In the genomic region with DNA sequence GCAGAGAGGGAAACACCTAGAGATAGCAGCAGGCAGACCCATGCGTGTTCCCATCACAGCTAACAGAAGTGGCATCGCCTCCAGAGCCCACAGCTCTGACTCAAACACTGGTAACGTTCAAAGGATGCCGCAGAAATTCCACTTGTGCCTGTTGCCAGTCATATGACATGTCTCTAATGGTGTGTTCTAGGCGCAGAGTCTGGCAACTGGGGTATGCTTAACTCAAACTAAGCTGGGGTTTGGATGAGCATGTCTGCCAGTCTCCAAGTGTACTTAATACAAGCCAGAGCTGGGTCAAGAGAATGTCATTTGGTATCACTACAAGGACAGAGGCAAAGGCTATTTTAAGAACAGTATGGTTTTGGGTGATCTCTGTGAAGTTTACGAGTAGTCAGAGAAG, we compare ENCODE assay signal across 13 mouse cellular contexts.
A peak's percentile ranks its signal among the peaks of the same experiment; 100 is the strongest.
DNase-seq lines count a peak whose midpoint lies in the region; ATAC-seq lines count a peak whose summit lies in the region.
"Had no signal": no experiment of that assay in that cellular context is flagged by ENCODE, and none has a peak within 500 bp of the region (broad histone marks: within the 10 kb centered on the region; RNA-seq: fewer than 3 reads in every experiment).

No protein-coding gene starts in this region.

- H3K4me2 ChIP-seq in embryonic facial prominence, embryonic 13.5 days, result no peak overlapping the region

- H3K9ac ChIP-seq in embryonic facial prominence, embryonic 13.5 days, result no peak overlapping the region

- DNase-seq in embryonic facial prominence, embryonic 10.5 days (ENCODE audit: low spot score), result no peak
- peak; percentile 8 for DNase-seq in right cerebral cortex, adult 18-20 months
- DNase-seq in right cerebral cortex, adult 2 months (ENCODE audit: low spot score in 2 of 2), result no peak
- DNase-seq in heart, postnatal 36 days, result peak; percentile 19 to 32
- no peak for DNase-seq in lung, postnatal 36 days
- DNase-seq in thymus, postnatal 0 days (ENCODE audit: low spot score), result no peak
- no peak for DNase-seq in Muller cell, postnatal 12 days (ENCODE audit: inconsistent ontology term)
- DNase-seq: cerebellum, adult 2 months; thymus, adult 2 months had no signal

- intact Hi-C loops in heart, postnatal 36 days (cut with DNase I), result no loop called here

- no peaks in the 10 kb centered on the region for H3K9me3 ChIP-seq in embryonic facial prominence, embryonic 13.5 days
- no peaks in the 10 kb centered on the region for H3K9me3 ChIP-seq in embryonic facial prominence, embryonic 10.5 days
- H3K9me3 ChIP-seq: megakaryocyte, embryonic 14.5 days had no signal

- 60% methylated on average over 6 of the region's 6 CpGs for WGBS in embryonic facial prominence, embryonic 13.5 days
- 87% methylated on average over 6 of the region's 6 CpGs for WGBS in embryonic facial prominence, embryonic 10.5 days

- H3K4me3 ChIP-seq in embryonic facial prominence, embryonic 13.5 days, result no peak overlapping the region
- no peak overlapping the region for H3K4me3 ChIP-seq in embryonic facial prominence, embryonic 10.5 days
- H3K4me3 ChIP-seq: megakaryocyte, embryonic 14.5 days had no signal

- H3K27me3 ChIP-seq in embryonic facial prominence, embryonic 13.5 days, result no peaks in the 10 kb centered on the region
- no peaks in the 10 kb centered on the region for H3K27me3 ChIP-seq in embryonic facial prominence, embryonic 10.5 days (replicated peaks; ENCODE audit: low read depth, poor library complexity, severe bottlenecking)
- H3K27me3 ChIP-seq: Patski had no signal

- ATAC-seq in embryonic facial prominence, embryonic 13.5 days (ENCODE audit: insufficient number of reproducible peaks, insufficient read depth, low FRiP score, low TSS enrichment, low read depth), result no peak
- ATAC-seq: Patski had no signal

- H3K27ac ChIP-seq in embryonic facial prominence, embryonic 13.5 days, result peak overlapping the region; percentile 65
- H3K27ac ChIP-seq in embryonic facial prominence, embryonic 10.5 days (replicated peaks), result no peak overlapping the region
- H3K27ac ChIP-seq: kidney, postnatal 0 days had no signal

- no peaks in the 10 kb centered on the region for H3K36me3 ChIP-seq in embryonic facial prominence, embryonic 13.5 days
- H3K36me3 ChIP-seq in embryonic facial prominence, embryonic 10.5 days (replicated peaks), result no peaks in the 10 kb centered on the region

- H3K4me1 ChIP-seq in embryonic facial prominence, embryonic 13.5 days, result peaks cover 30% of the 10 kb centered on the region
- peaks cover 8% of the 10 kb centered on the region; the same call in 1 of the 2 replicates for H3K4me1 ChIP-seq in embryonic facial prominence, embryonic 10.5 days

Comparison
In these comparisons a context has a peak if more than half of its experiments do, and no peak if none do; other contexts are left out.
1. DNase-seq: peak in right cerebral cortex, adult 18-20 months (single experiment) and heart, postnatal 36 days (2 of 2); none in embryonic facial prominence, embryonic 10.5 days (single experiment), right cerebral cortex, adult 2 months (0 of 2), lung, postnatal 36 days (single experiment), thymus, postnatal 0 days (single experiment) and Muller cell, postnatal 12 days (single experiment).